Mouse (Mus musculus) C2C12 (cell line): ENCODE results near the gene Fgf11. TPM values are rescaled to one million over a fixed set of nuclear protein-coding genes. Genes with fewer than 3 reads are reported as not detected.

Experiments
- H3K27me3 ChIP-seq: one replicate; pipeline ENCODE4 v1.6.1; 2011; ENCODE audit not compliant: control insufficient read depth, insufficient read depth, insufficient read length
- H3K36me3 ChIP-seq: one replicate; pipeline ENCODE4 v1.6.1; 2011; ENCODE audit not compliant: control insufficient read depth, insufficient read depth
- H3K4me3 ChIP-seq: one replicate; pipeline ENCODE4 v1.5.1; 2011; ENCODE audit warnings: mild to moderate bottlenecking, control low read depth; ENCODE audit not compliant: poor library complexity, insufficient read depth, severe bottlenecking
- H3K79me2 ChIP-seq: one replicate; pipeline ENCODE4 v1.6.1; 2011; ENCODE audit not compliant: control insufficient read depth, insufficient read depth
- H3K79me3 ChIP-seq: one replicate; pipeline ENCODE4 v1.6.1; 2011; ENCODE audit warnings: low read depth, control low read depth
- H3ac ChIP-seq: one replicate; pipeline ENCODE3; 2011; ENCODE audit warnings: low read depth; ENCODE audit not compliant: control insufficient read depth, insufficient read length
- CEBPB ChIP-seq: IDR thresholded peaks from one replicate; pipeline ENCODE4 v1.6.1; 2011; ENCODE audit warnings: low read depth, mild to moderate bottlenecking, control low read depth, moderate library complexity
- CTCF ChIP-seq: IDR thresholded peaks from one replicate; pipeline ENCODE4 v1.5.1; 2011; ENCODE audit not compliant: control insufficient read depth, insufficient read depth, insufficient read length
- FOSL1 ChIP-seq: IDR thresholded peaks from one replicate; pipeline ENCODE4 v1.8.0; 2011; ENCODE audit warnings: mild to moderate bottlenecking, low read length; ENCODE audit not compliant: poor library complexity, insufficient read depth, severe bottlenecking
- MAX ChIP-seq: IDR thresholded peaks from one replicate; pipeline ENCODE4 v1.6.1; 2011; ENCODE audit warnings: mild to moderate bottlenecking, control low read depth
- MYOD1 ChIP-seq: IDR thresholded peaks from one replicate; pipeline ENCODE4 v1.6.1; 2011; ENCODE audit warnings: low read depth; ENCODE audit not compliant: control insufficient read depth, insufficient read length
- MYOG ChIP-seq: IDR thresholded peaks from one replicate; pipeline ENCODE4 v1.6.1; 2011; ENCODE audit not compliant: control insufficient read depth, insufficient read length; ENCODE audit errors: extremely low read depth
- USF1 ChIP-seq: IDR thresholded peaks from one replicate; pipeline ENCODE4 v1.6.1; 2011; ENCODE audit warnings: low read depth, mild to moderate bottlenecking, control low read depth, moderate library complexity
- long read RNA-seq, 2 experiments: library from polyadenylated mRNA; unstranded; transcript quantifications; one replicate each; pipeline ENCODE4 v2.0.0; 2019 to 2020
- polyA plus RNA-seq: library from polyadenylated mRNA; unstranded; fragments of >200 nt; fragmentation: generic; extraction: Trizol; gene quantifications from one replicate; pipeline ENCODE4 v1.2.1, GENCODE M21; 2012; ENCODE audit warnings: missing spikeins

Fgf11 gene
- 4.2 TPM for polyA plus RNA-seq
- long read RNA-seq, experiment 1: 0 reads
- long read RNA-seq, experiment 2, partial matches to known transcripts: 0 of 1 reads
- long read RNA-seq, experiment 2, other reads (novel, unspliced or antisense): 0 of 1 reads

DNA sequence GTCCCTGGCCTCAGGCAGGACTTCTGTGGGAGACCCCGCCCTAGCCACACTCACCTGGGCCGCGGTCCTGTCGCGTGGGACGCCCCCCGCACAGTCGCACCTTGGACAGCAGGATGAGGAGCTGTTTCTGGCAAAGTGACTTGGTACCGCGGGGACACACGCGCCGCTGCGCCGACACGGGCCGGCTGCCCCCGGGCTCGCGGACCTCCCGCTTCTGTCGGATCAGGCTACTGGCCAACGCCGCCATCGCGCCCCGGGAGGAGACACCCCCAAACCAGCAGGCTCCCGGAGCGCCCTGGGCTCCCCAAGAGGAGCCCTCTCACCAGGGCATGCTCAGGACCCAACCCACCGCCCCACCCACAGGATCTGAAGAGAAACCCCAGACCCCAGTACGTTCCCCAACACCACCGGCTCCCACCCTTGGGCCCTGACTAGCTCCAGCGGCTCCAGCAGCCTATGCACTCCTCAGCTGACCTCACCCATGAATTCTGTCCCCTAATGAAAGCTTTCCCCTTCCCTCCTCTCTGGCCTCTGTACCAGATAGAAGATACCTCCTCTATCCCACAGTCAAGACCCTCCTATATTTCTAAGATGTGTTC is at the start of gene Fgf11:
Gene Fgf11 (minus strand): TSS at position 479 of the 599 bp plus-strand sequence.
- Histone ChIP-seq H3K36me3 (no peaks in the 10 kb centered on the region), H3K79me2 (no peaks in the 10 kb centered on the region), H3K4me3 (peak within 1 kb of the TSS; percentile 34), H3K79me3 (no peaks in the 10 kb centered on the region), H3K27me3 (no peaks in the 10 kb centered on the region), H3ac (peak within 1 kb of the TSS; percentile 90)
- TF ChIP-seq CEBPB (no peak), FOSL1 (no peak), MYOD1 (no peak), CTCF (no peak), USF1 (no peak), MYOG (no peak), MAX (no peak)

DNA sequence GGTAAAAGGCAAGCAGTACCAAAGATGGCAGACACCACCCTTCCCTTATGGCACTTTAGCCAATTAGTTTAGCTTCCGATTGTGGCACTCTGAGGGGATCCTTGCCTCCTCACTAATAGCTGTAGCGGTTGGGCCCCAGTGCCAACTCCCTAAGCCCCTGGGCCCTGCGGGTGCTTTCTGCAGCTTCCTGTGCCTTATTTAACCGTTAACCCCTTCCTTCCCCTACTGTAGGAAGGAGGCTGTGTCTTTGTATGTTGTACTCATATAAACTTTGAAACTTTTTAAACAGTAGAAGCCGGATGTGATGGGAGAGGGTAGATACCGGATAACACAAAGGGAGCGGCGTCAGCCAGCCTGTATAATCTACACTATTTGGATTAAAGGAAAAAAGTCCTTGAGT is 49.1 kb upstream of the Fgf11 start:
- no peak overlapping the region for H3K4me3 ChIP-seq
- H3ac ChIP-seq: no peak overlapping the region
- H3K27me3 ChIP-seq: no peaks in the 10 kb centered on the region
- H3K36me3 ChIP-seq: peaks cover 45% of the 10 kb centered on the region
- H3K79me2 ChIP-seq: peaks cover 22% of the 10 kb centered on the region
- H3K79me3 ChIP-seq: peaks cover 2% of the 10 kb centered on the region
- TF ChIP-seq MYOD1 (no peak), FOSL1 (no peak), MAX (no peak), CTCF (no peak), MYOG (no peak), CEBPB (no peak), USF1 (no peak)

DNA sequence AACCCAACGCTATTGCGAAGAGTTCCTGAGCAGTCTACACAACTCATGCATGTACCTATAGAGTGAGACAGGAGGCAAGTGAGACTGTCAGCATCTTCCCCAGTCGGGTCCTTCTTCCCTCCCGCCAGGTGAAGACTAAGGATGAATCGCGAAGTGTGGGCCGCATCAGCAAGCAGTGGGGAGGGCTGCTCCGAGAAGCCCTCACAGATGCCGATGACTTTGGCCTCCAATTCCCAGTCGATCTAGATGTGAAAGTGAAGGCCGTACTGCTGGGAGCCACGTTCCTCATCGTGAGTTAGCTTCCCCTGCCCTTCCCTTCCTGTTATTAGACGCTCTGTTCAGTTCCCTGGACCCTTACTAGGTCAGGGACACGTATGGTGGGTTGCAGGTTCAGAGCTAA is 48.2 kb upstream of the Fgf11 start:
- Histone ChIP-seq H3K36me3 (peaks cover 45% of the 10 kb centered on the region), H3K4me3 (no peak overlapping the region), H3K79me3 (peaks cover 2% of the 10 kb centered on the region), H3ac (no peak overlapping the region), H3K27me3 (no peaks in the 10 kb centered on the region), H3K79me2 (peaks cover 22% of the 10 kb centered on the region)
- TF ChIP-seq MAX: no peak
- no peak for TF ChIP-seq FOSL1
- TF ChIP-seq MYOD1: no peak
- no peak for TF ChIP-seq CEBPB
- no peak for TF ChIP-seq USF1
- no peak for TF ChIP-seq CTCF
- no peak for TF ChIP-seq MYOG

DNA sequence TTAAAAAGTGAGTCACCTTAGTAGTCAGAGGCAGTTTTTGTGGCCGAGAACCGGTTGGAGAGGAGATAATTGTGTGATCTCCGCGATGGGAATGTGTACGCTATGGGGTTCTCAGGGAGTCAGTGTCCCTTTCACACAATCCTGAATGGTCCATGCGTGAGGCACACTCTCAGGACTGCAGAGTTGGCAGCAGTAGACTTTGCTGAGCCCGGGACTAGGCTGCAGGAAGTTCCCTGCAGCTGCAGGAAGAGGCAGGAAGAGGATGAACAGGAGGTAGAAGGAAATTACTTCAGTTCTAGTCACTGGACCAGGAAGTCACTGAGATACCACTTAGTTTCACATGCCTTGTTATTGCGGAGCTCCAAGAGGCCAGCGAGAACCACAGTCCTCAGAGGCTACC is 47.5 kb upstream of the Fgf11 start:
- H3ac ChIP-seq: no peak overlapping the region
- H3K79me2 ChIP-seq: peaks cover 22% of the 10 kb centered on the region
- no peak overlapping the region for H3K4me3 ChIP-seq
- peaks cover 45% of the 10 kb centered on the region for H3K36me3 ChIP-seq
- H3K79me3 ChIP-seq: peaks cover 2% of the 10 kb centered on the region
- no peak for TF ChIP-seq CEBPB
- no peak for TF ChIP-seq FOSL1
- no peak for TF ChIP-seq USF1
- no peak for TF ChIP-seq MYOG
- no peak for TF ChIP-seq CTCF
- no peak for TF ChIP-seq MYOD1
- no peak for TF ChIP-seq MAX
- no peaks in the 10 kb centered on the region for H3K27me3 ChIP-seq

DNA sequence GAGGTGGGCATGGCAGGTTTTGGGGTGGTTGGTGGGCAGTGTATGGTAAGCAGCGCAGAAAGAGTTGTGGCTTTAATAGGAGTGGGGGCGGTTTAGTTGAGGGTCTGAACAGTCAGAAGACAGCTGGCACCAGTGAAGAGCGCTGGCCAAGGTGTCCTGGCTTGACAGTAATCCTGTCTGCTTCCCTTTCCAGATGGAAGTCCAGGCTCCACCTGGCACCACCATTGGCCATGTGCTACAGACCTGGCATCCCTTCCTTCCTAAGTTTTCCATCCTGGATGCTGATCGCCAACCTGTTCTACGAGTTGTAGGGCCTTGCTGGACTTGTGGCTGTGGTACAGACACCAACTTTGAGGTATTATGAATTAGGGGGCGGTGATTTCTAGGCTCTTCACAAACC is 46.4 kb upstream of the Fgf11 start:
- no peaks in the 10 kb centered on the region for H3K27me3 ChIP-seq
- H3K4me3 ChIP-seq: no peak overlapping the region
- no peak for TF ChIP-seq MYOG
- TF ChIP-seq USF1: no peak
- TF ChIP-seq CEBPB: no peak
- no peak for TF ChIP-seq FOSL1
- no peak for TF ChIP-seq MAX
- TF ChIP-seq MYOD1: no peak
- no peak for TF ChIP-seq CTCF
- peaks cover 22% of the 10 kb centered on the region for H3K79me2 ChIP-seq
- H3K79me3 ChIP-seq: peaks cover 2% of the 10 kb centered on the region
- peaks cover 45% of the 10 kb centered on the region for H3K36me3 ChIP-seq
- no peak overlapping the region for H3ac ChIP-seq
